Mouse (Mus musculus): ENCODE results near the gene Aqp5.

The Aqp5 gene

DNA sequence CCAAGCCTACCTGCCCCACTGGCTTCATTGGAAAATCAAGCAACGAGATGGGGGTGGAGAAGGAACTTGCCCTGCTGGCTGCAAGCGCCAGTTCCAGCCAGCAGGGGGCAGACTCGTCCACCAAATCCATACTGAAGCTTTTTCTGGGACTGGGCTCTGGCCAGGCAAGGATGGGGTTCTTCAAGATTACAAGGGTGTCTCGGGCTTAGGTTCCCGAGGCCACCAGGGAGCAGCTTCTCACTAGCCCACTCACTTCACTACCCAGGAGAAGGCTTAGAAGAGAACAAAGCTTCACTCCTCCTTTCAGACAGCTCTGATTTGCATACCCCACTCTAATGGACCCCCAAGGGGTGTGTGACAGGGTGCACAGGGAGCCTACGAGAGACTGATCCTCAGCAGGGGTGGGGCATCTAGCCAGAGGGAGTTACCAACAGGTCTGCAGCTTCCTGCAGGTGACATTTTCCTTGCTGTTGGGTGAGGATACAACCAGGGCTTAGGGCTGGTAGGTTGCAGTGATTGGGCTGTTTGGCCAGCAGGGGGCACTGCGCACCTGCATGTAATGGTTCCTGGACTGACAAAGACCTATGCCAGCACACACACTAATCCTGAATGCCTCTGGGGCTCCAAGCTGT, 5.6 kb downstream of the Aqp5 start:
- peak; percentile 79 to 91 for DNase-seq (ENCODE audit: low spot score in 2 of 2)

DNA sequence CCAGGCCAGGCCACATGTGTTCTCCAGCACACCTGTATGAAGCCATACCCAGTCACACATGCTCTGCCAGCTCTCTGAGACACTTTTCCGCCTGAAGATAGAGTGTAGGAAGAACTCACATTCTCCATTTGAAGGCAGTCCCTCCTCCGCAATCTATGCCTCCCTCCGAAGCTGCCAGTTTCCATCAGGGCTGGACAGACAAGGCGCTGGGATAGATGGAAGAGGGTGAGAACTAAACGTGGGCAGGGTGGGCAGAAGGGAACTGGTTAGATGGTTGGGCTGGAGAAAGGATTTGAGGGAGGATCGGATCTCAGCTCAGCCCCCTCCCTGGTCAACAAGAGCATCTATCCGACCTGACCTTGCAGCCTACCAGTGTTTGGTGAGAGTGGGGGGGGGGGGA, 6.3 kb downstream of the Aqp5 start:
- DNase-seq (ENCODE audit: low spot score in 2 of 2) = no peak

DNA sequence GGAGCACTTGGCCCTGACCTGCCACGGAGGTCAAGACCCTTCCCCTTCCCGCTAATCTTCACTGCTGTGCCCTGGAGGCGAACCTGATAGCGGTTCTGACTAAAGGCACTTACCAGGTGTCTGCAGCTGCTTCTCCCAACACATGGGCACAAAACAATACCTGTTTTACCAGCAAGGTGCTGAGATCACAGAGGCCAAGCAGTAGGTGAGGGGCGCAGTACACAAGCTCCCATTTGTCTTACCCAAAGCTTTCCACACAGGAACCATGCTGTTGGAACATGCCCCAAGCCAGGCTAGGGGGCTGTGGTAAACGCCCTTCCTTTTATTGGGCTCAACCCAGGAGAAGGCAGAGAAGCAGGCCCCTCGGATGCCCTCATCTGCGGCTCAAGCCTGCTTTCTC, 7.0 kb downstream of the Aqp5 start:
- DNase-seq (ENCODE audit: low spot score in 2 of 2) = no peak

DNA sequence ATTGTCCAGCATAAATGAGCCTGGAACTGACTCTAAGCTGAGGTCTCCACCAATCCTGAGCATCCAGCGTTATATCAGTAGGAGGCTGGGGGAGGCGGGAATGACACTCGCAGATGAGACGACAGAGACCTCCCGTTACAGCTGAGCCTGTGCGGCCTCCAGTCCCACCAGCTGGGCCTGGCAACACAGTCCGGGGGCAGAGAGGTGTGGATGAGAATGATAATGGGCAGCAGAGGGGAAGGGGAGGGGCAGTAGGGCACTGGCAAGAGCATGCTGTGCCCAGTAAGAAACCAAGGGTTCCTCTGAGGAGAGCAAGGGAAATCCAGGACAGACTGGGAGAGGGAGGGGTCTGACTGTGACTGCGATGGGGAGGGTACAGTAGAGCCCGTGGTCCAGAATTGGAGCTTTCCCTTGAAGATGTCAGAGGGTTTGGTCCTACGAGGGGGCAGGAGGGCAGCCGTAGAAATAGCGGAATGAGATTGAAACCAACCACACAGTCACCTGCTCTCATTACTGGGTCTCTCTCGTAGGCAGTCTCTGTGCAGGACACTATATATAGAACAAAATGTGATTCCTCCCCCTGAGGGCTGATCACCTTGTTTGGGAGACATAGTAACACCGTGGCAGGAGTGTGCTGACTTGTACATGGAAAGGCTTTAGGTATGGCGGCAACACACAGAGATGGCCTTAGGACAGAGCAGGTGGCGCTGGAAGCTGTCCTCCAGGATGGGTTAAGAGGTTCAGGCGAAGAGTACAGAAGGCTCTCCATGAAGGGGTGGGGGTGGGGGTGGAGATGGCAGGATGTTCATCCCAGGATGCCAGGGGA, 8.9 kb downstream of the Aqp5 start:
- DNase-seq (ENCODE audit: low spot score in 2 of 2) = no peak

DNA sequence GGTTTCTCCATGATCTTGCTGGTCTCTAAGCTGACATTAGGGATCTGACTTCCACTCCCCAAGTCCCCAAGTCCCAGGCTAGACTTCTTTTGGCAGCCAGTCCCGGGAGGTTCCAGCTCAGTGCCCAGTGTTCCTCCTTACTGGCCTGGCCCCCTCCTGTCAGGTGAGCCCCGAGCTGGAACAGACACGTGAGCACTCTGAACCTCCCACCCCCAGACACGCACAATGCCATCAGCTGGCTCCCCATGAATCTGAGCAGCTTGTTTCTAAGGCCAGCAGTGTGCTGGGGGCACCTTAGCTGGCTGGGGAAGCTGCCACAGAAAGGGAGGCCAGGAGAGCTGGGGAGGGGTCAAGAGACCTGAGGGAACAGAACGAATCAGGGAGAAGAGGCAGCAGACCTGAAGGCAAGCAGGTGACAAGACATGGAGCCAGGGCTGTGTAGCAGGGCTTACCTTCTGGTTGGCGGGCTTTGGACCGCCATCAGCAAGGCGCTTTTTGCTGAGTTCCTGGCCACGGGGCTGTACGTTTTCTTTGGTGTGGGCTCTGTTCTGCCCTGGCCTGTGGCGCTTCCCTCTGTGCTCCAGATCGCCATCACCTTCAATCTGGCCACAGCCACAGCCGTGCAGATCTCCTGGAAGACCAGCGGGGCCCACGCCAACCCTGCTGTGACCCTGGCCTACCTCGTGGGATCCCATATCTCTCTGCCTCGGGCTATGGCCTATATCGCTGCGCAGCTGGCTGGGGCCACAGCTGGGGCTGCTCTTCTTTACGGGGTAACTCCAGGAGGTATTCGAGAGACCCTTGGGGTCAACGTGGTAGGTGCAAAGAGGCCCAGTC, 10.6 kb downstream of the Aqp5 start, which contains the start of gene Aqp6:
Gene Aqp6, plus strand, starts transcription at position 415 of the 837 bp plus-strand sequence.
- DNase-seq (ENCODE audit: low spot score in 2 of 2) = no peak

DNA sequence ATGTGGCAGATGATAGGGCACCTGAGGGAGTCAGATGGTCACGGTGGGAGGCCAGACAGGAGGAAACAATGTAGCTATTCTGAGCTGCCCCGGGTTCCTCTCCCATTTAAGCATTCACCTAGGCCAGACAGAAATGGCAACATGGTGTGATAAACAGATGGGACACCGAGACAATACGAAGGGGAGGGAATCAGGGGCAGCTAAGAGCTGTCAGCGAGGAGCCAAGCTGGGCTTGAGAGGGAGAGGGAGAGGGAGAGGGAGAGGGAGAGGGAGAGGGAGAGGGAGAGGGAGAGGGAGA, 11.2 kb downstream of the Aqp5 start:
- DNase-seq (ENCODE audit: low spot score in 2 of 2) = no peak

DNA sequence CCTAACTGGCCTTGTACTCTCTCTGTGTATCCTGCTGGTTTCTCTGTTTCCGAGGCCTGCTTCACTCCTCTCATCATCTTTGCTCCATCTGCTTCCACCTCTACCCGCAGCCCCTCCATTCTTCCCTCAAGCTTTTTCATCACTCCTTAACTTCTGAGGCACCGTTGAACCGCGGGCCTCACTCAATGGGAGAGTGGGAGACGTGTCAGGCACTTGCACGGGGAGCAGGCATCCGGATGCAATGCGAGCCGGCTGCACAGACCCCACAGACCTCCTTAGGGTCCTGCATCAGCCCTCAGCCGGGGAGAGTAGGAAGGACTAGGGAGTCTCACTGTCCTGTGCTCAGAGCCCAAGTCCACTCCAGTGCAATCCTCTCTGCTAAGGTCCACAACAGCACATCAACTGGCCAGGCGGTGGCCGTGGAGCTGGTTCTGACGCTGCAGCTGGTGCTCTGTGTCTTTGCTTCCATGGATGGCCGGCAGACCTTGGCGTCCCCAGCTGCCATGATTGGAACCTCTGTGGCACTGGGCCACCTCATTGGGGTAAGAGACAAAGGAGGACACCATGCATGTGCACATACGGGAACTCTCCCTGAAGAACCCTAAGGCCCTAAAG, 11.7 kb downstream of the Aqp5 start:
- DNase-seq (ENCODE audit: low spot score in 2 of 2) = no peak

DNA sequence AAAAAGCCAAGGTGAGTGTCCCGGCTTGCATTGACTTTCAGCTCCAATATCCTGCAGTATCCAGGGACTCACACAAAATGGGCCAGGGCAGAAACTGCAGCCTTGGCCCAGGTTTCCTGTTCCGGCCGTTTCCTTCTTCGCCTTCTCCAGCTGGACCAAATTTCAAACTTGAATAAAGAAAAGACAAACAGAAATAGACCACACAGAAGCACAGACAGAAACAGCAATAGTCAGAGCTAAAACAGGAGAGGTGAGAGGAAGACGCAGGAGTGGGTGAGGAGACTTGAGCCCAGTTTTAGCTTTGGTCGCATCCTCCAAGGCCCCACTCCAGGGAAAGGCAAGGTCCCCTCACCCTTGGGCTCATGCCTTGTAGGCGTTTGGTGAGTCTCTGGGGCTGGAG, 12.6 kb downstream of the Aqp5 start:
- no peak for DNase-seq (ENCODE audit: low spot score in 2 of 2)

DNA sequence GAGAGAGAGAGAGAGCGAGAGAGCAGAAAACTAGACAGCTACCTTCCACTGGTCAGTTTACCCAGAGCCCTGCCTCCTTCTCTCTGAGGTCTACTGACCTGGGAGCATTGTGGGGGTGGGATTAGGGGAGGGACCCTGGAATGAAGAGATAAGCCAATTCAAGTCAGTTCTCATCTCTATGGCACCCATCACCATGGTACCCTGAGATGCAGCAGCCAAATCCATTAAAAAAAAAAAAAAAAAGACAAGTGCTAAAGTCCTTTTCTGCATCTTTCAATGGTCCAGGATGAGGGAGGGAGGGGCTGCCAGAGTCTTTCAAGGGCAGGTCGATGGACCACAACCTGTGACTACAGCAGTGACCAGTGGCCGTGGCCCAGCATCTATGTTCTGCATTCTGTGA, 15.0 kb downstream of the Aqp5 start:
- DNase-seq (ENCODE audit: low spot score in 2 of 2) = no peak

DNA sequence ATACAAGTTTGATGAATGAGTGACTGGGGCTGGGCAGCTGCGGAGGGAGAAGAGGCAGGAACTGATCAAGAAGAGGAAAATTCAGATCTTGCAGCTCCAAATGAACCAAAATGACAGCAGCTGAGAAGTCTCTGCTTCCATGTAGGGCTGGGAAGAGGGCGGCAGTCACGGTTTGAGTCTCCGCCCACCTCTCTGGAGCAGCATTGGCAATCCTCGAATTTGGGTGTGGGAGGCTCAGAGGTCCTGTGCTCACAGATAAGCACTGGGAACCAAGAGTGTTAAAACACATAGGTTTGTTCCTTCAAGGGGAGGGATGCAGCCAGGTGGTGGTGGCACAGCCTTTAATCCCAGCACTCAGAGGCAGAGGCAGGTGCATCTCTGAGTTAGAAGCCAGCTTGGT, 15.9 kb downstream of the Aqp5 start:
- DNase-seq (ENCODE audit: low spot score in 2 of 2) = peak in 1 of 2 experiments; percentile 46

DNA sequence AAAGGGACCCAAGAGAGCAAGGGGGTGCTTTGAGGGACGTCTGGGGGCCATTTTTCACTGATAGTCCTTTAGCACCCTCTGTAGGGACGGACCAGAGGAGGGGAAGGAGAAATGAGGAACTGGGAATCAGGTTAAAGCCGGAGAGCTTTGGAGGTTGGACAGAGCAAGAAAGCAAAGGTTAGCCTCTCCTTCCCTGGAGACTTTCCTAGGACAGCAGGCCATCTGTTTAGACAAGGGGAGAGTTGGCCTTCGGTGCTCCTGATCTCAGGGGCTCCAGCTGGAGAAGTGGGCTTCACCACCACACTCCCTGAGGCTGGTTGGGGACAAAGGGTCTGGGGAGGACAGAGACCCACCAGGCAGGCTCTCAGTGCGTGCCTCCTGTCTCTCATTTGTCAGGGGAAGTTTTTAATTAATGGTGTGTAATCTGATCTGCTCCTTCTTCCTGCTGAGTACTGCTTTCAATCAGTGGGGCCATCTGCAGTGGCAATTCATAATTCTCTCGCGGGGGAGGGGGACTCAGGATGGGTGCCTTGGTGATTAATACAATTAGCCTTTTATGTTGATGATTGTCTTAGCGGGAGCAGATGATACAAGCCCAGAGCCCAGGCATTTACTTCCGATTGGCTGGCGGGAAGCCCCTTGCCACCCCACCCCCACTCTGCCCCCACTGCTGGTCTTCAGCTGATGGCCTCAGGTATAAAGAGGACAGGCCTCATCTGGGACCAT, 17.0 kb downstream of the Aqp5 start:
- no peak for DNase-seq (ENCODE audit: low spot score in 2 of 2)

DNA sequence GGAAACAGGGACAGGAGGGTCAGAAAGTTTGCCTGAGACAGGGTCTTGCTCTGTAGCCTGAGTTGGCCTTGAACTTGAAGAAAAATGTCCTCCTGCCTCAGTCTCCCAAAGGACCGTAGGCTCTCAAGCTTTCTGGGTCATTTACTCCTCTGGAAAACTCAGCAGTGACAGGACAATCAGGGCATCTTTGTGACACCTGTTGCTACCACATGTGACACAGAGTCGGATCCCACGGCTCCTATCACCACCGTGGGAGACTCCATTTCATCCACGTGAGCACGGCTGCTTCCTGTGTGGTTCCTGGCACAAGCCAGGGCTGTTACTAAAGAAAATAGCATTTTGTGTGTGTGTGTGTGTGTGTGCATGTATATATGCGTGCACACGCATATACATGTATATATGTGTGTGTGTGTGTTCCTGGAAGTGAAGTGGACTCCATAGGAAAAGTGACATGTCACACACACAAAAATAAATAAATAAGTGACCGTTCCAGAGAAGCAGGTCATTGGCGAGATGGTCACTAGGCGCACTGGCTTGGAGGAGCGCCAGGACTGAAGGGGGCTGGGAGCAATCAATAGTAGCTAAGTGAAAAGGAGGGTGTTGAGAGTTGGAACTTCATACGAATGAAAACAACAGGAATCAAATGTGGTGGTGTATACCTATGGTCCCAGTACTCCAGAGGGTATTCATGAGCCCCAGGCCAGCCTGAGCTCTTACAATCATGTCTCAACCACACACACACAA, 18.0 kb downstream of the Aqp5 start:
- no peak for DNase-seq (ENCODE audit: low spot score in 2 of 2)

DNA sequence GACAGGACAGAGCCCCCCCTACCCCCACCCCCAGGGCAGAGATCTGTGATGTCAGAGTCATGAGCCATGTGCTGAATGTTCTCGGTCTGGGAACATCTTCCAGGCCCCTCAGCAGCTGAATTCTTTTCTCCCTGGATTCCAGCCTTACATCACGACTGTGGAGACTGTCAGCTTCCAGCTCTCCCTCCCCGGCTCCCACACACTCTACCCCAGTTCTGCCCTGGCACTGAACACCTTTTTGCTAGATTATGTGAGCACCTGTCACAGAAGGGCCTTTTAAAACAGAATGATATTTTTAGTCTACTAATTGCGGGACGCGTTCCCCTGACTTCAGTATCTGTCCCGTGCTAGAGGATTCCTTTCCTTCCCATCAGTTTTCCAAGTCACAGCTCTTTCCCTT, 21.0 kb downstream of the Aqp5 start:
- DNase-seq (ENCODE audit: low spot score in 2 of 2) = no peak

DNA sequence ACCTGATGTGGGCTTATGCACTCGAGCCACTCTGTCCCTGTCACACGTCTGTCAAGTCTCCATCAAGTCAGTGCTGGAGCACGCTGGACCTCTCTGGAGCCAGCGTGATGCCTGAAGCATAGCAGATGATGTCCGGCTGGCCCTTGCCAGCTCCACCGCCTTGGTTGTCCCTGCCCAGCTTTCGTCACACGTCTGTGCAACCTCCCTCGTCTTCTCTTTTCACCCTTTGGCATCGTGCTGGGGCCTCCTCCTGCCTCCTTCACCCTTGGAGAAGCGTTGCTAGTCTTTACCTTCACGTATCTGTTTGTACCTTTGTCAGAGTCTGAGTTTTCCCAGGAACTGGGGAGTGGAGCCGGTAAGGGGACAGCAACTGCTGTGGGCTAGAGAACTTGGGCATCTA, 23.7 kb downstream of the Aqp5 start:
- no peak for DNase-seq (ENCODE audit: low spot score in 2 of 2)

DNA sequence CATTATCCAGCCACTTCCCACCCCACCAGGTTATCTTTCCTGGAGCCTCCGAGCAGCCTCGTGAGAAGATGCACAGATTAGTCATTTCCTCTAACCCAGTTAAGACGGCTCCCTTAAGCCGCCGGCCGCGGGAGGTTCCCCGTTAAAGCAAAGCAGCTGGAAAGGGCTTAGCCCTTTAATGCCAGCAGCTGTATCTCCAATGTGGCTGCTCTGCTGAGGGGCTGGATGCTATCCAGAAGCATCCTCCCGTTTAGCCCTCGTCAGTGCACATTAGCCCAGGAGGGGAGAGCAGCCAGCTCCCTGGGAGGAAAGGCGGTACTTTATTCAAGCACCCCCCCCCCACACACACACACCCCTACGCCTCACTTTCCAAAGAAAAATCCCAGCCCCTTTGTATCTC, 24.2 kb downstream of the Aqp5 start:
- no peak for DNase-seq (ENCODE audit: low spot score in 2 of 2)

DNA sequence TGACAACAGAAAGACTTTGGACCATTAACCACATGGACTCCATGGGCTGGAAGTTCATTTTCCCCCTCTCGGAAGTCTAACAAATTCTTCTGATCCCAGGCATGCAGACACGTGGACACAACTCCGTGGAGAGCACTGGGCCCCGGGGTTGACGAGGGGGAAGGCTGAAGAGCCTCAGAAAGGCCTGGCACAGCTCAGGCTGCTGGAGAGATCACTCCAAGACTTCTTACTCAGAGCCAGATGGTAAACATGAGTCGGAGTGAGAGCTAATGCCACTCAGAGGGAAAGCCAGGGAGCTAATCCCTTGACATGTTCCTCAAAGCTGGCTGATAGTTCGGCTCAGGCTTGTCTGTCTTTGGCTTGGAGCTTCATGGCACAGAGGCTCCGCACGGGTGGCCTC, 24.7 kb downstream of the Aqp5 start:
- no peak for DNase-seq (ENCODE audit: low spot score in 2 of 2)

DNA sequence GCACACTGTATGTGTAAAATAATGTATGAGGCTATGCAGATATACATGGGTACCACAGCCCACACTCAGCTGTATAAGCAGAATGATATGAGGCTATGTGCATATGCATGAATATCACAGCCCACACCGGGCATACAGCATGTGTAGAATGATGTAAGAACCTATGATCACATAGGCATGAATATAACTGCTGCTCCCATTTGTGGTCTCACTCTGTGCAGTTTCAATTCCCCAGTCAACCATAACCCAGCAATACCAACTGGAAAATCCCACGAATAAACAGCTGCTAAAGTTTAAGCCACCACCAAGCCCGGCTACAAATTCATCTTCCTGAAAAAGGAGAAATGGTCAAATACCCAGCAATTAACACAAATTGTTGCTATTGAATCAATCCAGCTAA, 28.0 kb downstream of the Aqp5 start:
- DNase-seq (ENCODE audit: low spot score in 2 of 2) = no peak

DNA sequence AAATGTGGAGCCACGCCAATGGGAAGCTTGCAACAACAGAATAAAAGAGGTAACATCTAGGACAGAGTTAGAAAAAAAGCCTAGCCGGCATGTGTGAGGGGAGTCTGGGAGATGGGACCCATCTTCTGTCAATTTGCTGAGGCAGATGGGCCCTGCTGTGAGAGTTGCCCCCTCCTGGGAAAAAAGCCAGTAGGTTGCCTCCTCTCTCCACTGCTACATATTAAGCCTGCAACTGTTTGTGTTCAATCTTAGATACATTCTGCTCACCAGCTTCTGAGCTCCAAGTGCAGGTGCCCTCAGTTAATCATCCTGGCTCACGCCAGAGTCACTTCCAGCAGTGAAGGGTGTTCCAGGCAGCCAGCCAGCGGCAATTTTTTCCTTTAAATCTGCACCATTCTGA, 29.2 kb downstream of the Aqp5 start:
- no peak for DNase-seq (ENCODE audit: low spot score in 2 of 2)

DNA sequence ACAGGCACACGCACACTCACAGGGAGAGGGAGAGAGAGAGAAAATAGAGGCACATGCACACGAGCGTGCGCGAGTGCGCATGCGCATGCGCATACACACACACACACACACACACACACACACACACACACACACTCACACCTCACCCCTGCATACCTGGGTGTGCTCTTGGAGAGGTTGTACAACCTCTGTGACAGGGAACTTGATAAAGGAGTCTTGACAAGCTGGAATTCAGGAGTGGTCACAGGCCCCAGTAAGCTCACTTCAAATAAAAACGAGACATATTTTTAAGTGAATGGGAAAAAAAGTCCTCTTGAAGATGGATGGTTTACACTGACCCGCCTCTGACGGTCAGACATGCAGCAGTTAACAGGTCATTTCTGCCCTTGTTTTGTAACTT, 31.5 kb downstream of the Aqp5 start:
- DNase-seq (ENCODE audit: low spot score in 2 of 2) = no peak

DNA sequence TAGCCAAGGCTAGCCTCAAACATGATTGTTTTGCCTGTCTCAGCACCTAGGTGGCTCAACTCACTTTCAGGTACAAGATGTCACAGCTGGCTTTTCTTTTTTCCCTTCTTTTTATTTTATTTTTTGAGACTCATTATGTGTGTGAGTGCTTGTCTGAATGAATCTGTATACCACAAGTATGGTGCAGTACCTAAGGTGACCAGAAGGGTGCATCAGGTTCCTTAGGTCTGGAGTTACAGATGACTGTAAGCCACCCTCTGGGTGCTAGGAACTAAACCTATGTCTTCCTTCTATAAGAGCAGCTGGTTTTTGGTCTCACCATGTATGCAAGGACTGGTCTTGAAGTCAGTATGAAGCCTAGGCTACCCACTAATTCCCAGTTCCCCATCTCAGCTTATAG, 41.0 kb downstream of the Aqp5 start:
- no peak for DNase-seq (ENCODE audit: low spot score in 2 of 2)

DNA sequence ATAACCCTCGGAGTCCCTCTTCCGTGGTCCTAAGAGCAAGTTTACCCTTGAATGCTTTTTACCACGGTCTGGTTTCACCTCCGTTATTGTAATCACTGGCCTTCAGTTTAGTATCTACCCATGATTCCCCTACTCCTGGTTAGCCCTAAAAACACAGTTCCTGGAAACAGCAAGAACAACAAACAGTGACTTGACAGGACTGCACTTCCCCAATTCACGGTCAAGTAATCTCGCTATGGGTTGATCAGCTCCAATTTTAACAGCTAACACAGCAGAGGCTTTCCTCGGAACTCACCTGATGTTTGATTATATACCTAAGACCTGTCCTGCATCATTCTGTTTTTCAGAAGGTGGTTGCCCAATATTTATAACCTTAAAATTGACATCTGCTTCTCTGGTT, 44.1 kb downstream of the Aqp5 start:
- DNase-seq (ENCODE audit: low spot score in 2 of 2) = no peak
